Comparison of ENCODE assay signal across 9 mouse cellular contexts in the genomic region with DNA sequence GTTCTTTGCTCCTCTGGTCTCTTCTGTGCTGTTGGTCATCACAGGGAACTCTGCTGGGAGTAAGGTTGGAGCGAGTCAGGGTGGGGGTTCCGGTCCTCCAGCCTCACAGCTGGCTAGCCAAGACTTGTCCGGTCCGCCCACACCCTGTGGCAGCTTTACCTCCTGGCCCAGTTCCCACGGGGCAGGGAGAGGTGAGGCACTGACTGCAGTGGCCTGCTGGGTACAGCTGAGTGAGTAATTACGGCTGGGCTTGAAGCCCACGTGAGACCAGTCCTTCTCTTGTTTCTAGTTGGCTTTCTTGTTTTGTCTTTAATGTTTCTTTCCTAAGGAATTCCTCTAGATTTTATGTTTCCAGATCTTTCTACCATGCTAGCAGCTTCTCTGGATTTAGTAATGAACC. TPM values are rescaled to one million over a fixed set of nuclear protein-coding genes. Genes with fewer than 3 reads are reported as not detected.
DNase-seq lines count a peak whose midpoint lies in the region; ATAC-seq and TF ChIP-seq lines count a peak whose summit lies in the region.
"Had no signal": no experiment of that assay in that cellular context is flagged by ENCODE, and none has a peak within 500 bp of the region (broad histone marks: within the 10 kb centered on the region; RNA-seq: fewer than 3 reads in every experiment).

No protein-coding gene starts in this region.

- no peak overlapping the region for H3K27ac ChIP-seq in liver, postnatal 0 days (ENCODE audit: low read depth)
- H3K27ac ChIP-seq in liver, embryonic 12.5 days, result no peak overlapping the region
- H3K27ac ChIP-seq in embryonic facial prominence, embryonic 10.5 days (replicated peaks), result peak overlapping the region; percentile 66
- H3K27ac ChIP-seq in heart, embryonic 16.5 days (ENCODE audit: low read length), result peak overlapping the region; percentile 66
- H3K27ac ChIP-seq: liver, embryonic 14.5 days had no signal

- H3K4me2 ChIP-seq in liver, postnatal 0 days (ENCODE audit: low read depth, low read length), result no peak overlapping the region
- no peak overlapping the region for H3K4me2 ChIP-seq in liver, embryonic 12.5 days
- H3K4me2 ChIP-seq in heart, embryonic 16.5 days (ENCODE audit: low read depth, low read length), result no peak overlapping the region

- H3K27me3 ChIP-seq in liver, postnatal 0 days (ENCODE audit: insufficient read depth, low read length), result no peaks in the 10 kb centered on the region
- no peaks in the 10 kb centered on the region for H3K27me3 ChIP-seq in liver, embryonic 12.5 days (replicated peaks)
- H3K27me3 ChIP-seq in embryonic facial prominence, embryonic 10.5 days (replicated peaks; ENCODE audit: low read depth, poor library complexity, severe bottlenecking), result no peaks in the 10 kb centered on the region
- H3K27me3 ChIP-seq in heart, embryonic 16.5 days (ENCODE audit: control insufficient read depth, insufficient read depth, low read length), result no peaks in the 10 kb centered on the region

- H3K36me3 ChIP-seq in liver, postnatal 0 days (replicated peaks; ENCODE audit: insufficient read depth, low read length), result no peaks in the 10 kb centered on the region
- H3K36me3 ChIP-seq in liver, embryonic 12.5 days, result 0 out of 2 replicates have a peak, but pooled peaks cover 7% of the 10 kb centered on the region
- H3K36me3 ChIP-seq in embryonic facial prominence, embryonic 10.5 days (replicated peaks), result peaks cover 3% of the 10 kb centered on the region; the same call in 1 of the 2 replicates
- H3K36me3 ChIP-seq in heart, embryonic 16.5 days (ENCODE audit: control insufficient read depth, insufficient read depth), result no peaks in the 10 kb centered on the region

- H3K9ac ChIP-seq in liver, postnatal 0 days (replicated peaks), result no peak overlapping the region
- H3K9ac ChIP-seq in liver, embryonic 12.5 days, result no peak overlapping the region
- H3K9ac ChIP-seq in heart, embryonic 16.5 days (ENCODE audit: low read length), result peak overlapping the region; percentile 40; the same call in 1 of the 2 replicates
- H3K9ac ChIP-seq: liver, embryonic 14.5 days had no signal

- DNase-seq in liver, postnatal 0 days, result peak; percentile 50
- DNase-seq in embryonic facial prominence, embryonic 10.5 days (ENCODE audit: low spot score), result peak; percentile 40
- peak; percentile 75 to 85 for DNase-seq in kidney, postnatal 4 days
- peak; percentile 44 for DNase-seq in retina, embryonic 14.5 days (ENCODE audit: low spot score)
- DNase-seq in embryo, embryonic 10 days (ENCODE audit: low spot score), result no peak

- ATAC-seq in liver, postnatal 0 days, result no peak
- no peak for ATAC-seq in liver, embryonic 12.5 days
- peak; percentile 81 for ATAC-seq in heart, embryonic 16.5 days (replicated peaks; ENCODE audit: extremely low read depth, insufficient read depth, low FRiP score)
- ATAC-seq in megakaryocyte-erythroid progenitor cell, adult 5-6 weeks (replicated peaks; ENCODE audit: low FRiP score, low TSS enrichment, poor library complexity, severe bottlenecking), result no peak

- peaks cover 44% of the 10 kb centered on the region for H3K4me1 ChIP-seq in liver, postnatal 0 days (ENCODE audit: insufficient read depth)
- peaks cover 36% of the 10 kb centered on the region for H3K4me1 ChIP-seq in liver, embryonic 12.5 days
- H3K4me1 ChIP-seq in embryonic facial prominence, embryonic 10.5 days, result peaks cover 52% of the 10 kb centered on the region
- peaks cover 34% of the 10 kb centered on the region for H3K4me1 ChIP-seq in heart, embryonic 16.5 days (ENCODE audit: control insufficient read depth, insufficient read depth, low read length)

- WGBS in liver, postnatal 0 days (ENCODE audit: insufficient replicate concordance), result 51% methylated on average over 7 of the region's 7 CpGs
- WGBS in liver, embryonic 12.5 days (ENCODE audit: insufficient replicate concordance), result 73% methylated on average over 7 of the region's 7 CpGs
- WGBS in embryonic facial prominence, embryonic 10.5 days, result 53% methylated on average over 7 of the region's 7 CpGs
- WGBS in heart, embryonic 16.5 days, result 45% methylated on average over 7 of the region's 7 CpGs

- no peaks in the 10 kb centered on the region for H3K9me3 ChIP-seq in liver, postnatal 0 days (ENCODE audit: low read length)
- H3K9me3 ChIP-seq in liver, embryonic 12.5 days (replicated peaks), result no peaks in the 10 kb centered on the region
- H3K9me3 ChIP-seq in embryonic facial prominence, embryonic 10.5 days, result no peaks in the 10 kb centered on the region
- H3K9me3 ChIP-seq in heart, embryonic 16.5 days (replicated peaks; ENCODE audit: control insufficient read depth, low read length), result no peaks in the 10 kb centered on the region

- no peak for TF ChIP-seq EP300 in liver, postnatal 0 days (IDR thresholded peaks at IDR 0.05; ENCODE audit: low read depth)

- H3K4me3 ChIP-seq in liver, postnatal 0 days (ENCODE audit: low read depth, low read length), result no peak overlapping the region
- H3K4me3 ChIP-seq in liver, embryonic 12.5 days, result no peak overlapping the region
- H3K4me3 ChIP-seq in embryonic facial prominence, embryonic 10.5 days, result 0 out of 2 replicates have a peak overlapping the region, but pooled peaks have one; percentile 9
- no peak overlapping the region for H3K4me3 ChIP-seq in heart, embryonic 16.5 days (ENCODE audit: low read length)

- no peak for TF ChIP-seq CTCF in liver, postnatal 0 days (IDR thresholded peaks at IDR 0.05; ENCODE audit: low read depth)

RNA-seq across cellular contexts. Expression of a gene that starts 22.8 kb away (rescaled TPM):
- 3.7 and 3.9 TPM in 2 replicates for polyA plus RNA-seq in liver, postnatal 0 days (2015; fragmentation: Nextera tagmentation; extraction: Ambion mirVana)
- 8.3 and 8.7 TPM in 2 replicates for polyA plus RNA-seq in liver, embryonic 12.5 days (2016; fragmentation: Nextera tagmentation; extraction: Ambion mirVana)
- 14.6 and 15.2 TPM in 2 replicates for polyA plus RNA-seq in embryonic facial prominence, embryonic 10.5 days (2016; fragmentation: Nextera tagmentation; extraction: Ambion mirVana)
- 9.8 and 10.3 TPM in 2 replicates for polyA plus RNA-seq in heart, embryonic 16.5 days (2015; fragmentation: Nextera tagmentation; extraction: Ambion mirVana)
- total RNA-seq in megakaryocyte-erythroid progenitor cell, adult 5-6 weeks (2014; fragmentation: Nextera tagmentation), result 44.7 and 61.0 TPM in 2 replicates
- total RNA-seq in megakaryocyte-erythroid progenitor cell, adult 5-6 weeks (2017), result 18.2 and 19.8 TPM in 2 replicates

RNA-seq across cellular contexts. Expression of a gene that starts 30.2 kb away (rescaled TPM):
- not detected in 2 replicates for polyA plus RNA-seq in liver, postnatal 0 days (2015; fragmentation: Nextera tagmentation; extraction: Ambion mirVana)
- not detected in 2 replicates for polyA plus RNA-seq in liver, embryonic 12.5 days (2016; fragmentation: Nextera tagmentation; extraction: Ambion mirVana)
- polyA plus RNA-seq in embryonic facial prominence, embryonic 10.5 days (2016; fragmentation: Nextera tagmentation; extraction: Ambion mirVana), result not detected in 2 replicates
- not detected in 2 replicates for polyA plus RNA-seq in heart, embryonic 16.5 days (2015; fragmentation: Nextera tagmentation; extraction: Ambion mirVana)
- not detected in 2 replicates for total RNA-seq in megakaryocyte-erythroid progenitor cell, adult 5-6 weeks (2014; fragmentation: Nextera tagmentation)
- not detected in 2 replicates for total RNA-seq in megakaryocyte-erythroid progenitor cell, adult 5-6 weeks (2017)
- polyA plus RNA-seq: liver, embryonic 14.5 days had no signal

RNA-seq across cellular contexts. Expression of a gene that starts 33.6 kb away (rescaled TPM):
- 0.19 TPM in 1 of 2 replicates, not detected in the other for polyA plus RNA-seq in liver, postnatal 0 days (2015; fragmentation: Nextera tagmentation; extraction: Ambion mirVana)
- polyA plus RNA-seq in liver, embryonic 12.5 days (2016; fragmentation: Nextera tagmentation; extraction: Ambion mirVana), result not detected in 2 replicates
- not detected in 2 replicates for polyA plus RNA-seq in embryonic facial prominence, embryonic 10.5 days (2016; fragmentation: Nextera tagmentation; extraction: Ambion mirVana)
- polyA plus RNA-seq in heart, embryonic 16.5 days (2015; fragmentation: Nextera tagmentation; extraction: Ambion mirVana), result not detected in 2 replicates
- total RNA-seq in megakaryocyte-erythroid progenitor cell, adult 5-6 weeks (2014; fragmentation: Nextera tagmentation), result 3.0 TPM in 1 of 2 replicates, not detected in the other
- not detected in 2 replicates for total RNA-seq in megakaryocyte-erythroid progenitor cell, adult 5-6 weeks (2017)
- polyA plus RNA-seq: liver, embryonic 14.5 days had no signal

RNA-seq across cellular contexts. Expression of a gene that starts 45.6 kb away (rescaled TPM):
- polyA plus RNA-seq in liver, postnatal 0 days (2015; fragmentation: Nextera tagmentation; extraction: Ambion mirVana), result 1.6 and 1.8 TPM in 2 replicates
- polyA plus RNA-seq in liver, embryonic 12.5 days (2016; fragmentation: Nextera tagmentation; extraction: Ambion mirVana), result 2.0 and 2.6 TPM in 2 replicates
- 3.2 and 3.7 TPM in 2 replicates for polyA plus RNA-seq in embryonic facial prominence, embryonic 10.5 days (2016; fragmentation: Nextera tagmentation; extraction: Ambion mirVana)
- 9.1 and 12.0 TPM in 2 replicates for polyA plus RNA-seq in heart, embryonic 16.5 days (2015; fragmentation: Nextera tagmentation; extraction: Ambion mirVana)
- total RNA-seq in megakaryocyte-erythroid progenitor cell, adult 5-6 weeks (2014; fragmentation: Nextera tagmentation), result not detected in 2 replicates
- total RNA-seq in megakaryocyte-erythroid progenitor cell, adult 5-6 weeks (2017), result 0.47 TPM in 1 of 2 replicates, not detected in the other

RNA-seq across cellular contexts. Expression of a gene that starts 52.7 kb away (rescaled TPM):
- polyA plus RNA-seq in liver, postnatal 0 days (2015; fragmentation: Nextera tagmentation; extraction: Ambion mirVana), result not detected in 2 replicates
- polyA plus RNA-seq in liver, embryonic 12.5 days (2016; fragmentation: Nextera tagmentation; extraction: Ambion mirVana), result not detected in 2 replicates
- not detected in 2 replicates for polyA plus RNA-seq in embryonic facial prominence, embryonic 10.5 days (2016; fragmentation: Nextera tagmentation; extraction: Ambion mirVana)
- not detected in 2 replicates for polyA plus RNA-seq in heart, embryonic 16.5 days (2015; fragmentation: Nextera tagmentation; extraction: Ambion mirVana)
- not detected in 2 replicates for total RNA-seq in megakaryocyte-erythroid progenitor cell, adult 5-6 weeks (2014; fragmentation: Nextera tagmentation)
- total RNA-seq in megakaryocyte-erythroid progenitor cell, adult 5-6 weeks (2017), result not detected in 2 replicates
- polyA plus RNA-seq: liver, embryonic 14.5 days had no signal

Comparison
In these comparisons a context has a peak if more than half of its experiments do, and no peak if none do; other contexts are left out.
1. H3K27ac ChIP-seq: peak in embryonic facial prominence, embryonic 10.5 days (single experiment) and heart, embryonic 16.5 days (single experiment); none in liver, postnatal 0 days (single experiment) and liver, embryonic 12.5 days (single experiment).